Mouse (Mus musculus) 3134 (cell line): ENCODE data around the gene Rassf1.
A peak's percentile ranks its signal among the peaks of the same experiment; 100 is the strongest.

Source experiments
- DNase-seq: peaks from one replicate; pipeline ENCODE4 v3.0.0-alpha.2; 2011; ENCODE audit warnings: low spot score; ENCODE audit not compliant: insufficient read length; ENCODE audit errors: extremely low read depth

Rassf1 gene

DNA sequence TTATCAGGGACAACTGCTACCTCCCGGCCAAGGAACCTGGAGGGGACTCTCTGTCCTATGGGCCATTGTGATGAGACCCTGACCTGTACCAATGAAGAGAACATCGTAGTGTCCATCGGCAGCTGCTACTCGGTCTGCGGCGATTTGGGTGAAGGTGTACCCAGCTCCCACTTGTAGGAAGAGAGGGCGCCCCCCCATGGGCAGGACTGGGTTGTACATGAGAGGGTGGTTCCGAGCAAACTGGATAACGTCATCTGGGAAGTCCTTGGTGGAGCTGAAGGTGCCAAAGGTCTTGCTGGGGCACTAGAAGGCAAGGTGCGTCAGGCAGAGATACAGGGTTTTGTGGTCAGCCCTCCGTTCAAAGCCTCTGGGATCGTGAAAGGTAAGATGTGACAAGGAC is 49.4 kb downstream of the Rassf1 start:
- no peak for DNase-seq

DNA sequence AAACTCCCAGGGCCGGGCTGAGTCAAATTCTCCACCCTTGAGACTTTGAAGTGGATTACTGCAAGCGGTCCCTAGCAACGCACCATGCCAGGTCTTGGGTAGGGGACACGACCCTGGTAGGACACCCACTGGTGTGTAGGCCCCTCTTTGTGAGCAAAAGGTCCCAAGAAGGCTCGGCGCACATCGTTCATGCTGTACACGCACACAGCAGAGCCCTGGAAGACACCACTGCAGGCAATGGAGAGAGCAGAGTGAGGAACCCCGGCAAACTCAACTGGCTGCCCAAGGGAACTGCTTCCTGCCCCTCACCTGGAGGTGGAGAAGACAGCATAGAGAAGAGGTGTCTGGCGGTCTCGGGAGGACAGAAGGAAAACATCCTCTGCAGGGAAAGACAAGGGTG is 49.9 kb downstream of the Rassf1 start:
- DNase-seq = no peak

DNA sequence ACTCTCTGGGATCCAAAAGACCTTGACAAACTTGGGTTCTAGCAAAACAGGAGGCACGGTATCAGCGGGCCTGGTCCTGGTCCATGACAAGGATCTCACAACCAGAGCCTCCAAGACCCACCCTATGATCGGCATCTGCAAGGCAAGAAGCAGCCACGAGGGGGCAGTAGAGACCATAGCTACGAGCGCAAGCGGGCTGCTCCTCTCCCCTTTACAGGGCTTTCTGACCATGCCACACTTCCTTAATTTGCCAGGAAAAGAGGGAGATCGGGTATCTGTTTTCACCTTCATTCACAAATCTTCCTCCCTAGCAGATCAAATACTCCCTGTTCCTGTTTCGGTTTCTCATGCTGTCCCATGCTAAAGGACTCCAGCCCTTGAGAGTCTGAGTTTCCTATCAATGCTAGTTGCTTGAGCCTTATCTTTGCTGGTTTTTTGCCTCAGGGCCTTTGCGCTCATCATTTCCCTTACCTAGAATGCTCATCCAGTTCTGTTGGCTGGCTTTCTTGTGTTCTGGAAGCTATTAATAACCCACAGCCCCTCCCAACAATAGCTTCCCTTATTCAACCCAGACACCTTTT is 50.8 kb downstream of the Rassf1 start:
- peak; percentile 62 for DNase-seq

DNA sequence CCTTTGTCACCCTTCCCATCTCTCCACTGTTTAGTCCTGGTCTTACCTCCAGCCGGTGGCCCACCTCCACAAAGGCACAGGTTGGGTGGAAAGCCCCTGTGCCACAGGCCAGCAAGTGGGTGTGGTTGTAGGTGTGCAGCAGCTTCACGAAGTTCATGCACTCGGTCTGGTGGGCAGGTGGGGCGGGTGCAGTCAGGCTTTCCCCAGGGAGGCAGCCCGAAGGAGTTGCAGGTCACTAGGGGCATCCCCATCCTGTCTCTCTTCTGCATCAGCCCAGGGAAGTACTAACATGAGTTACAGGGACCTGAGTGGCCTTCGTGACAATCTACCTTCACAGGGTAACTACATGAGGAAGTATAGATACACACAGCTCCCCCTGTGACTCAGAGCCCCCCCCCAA is 51.9 kb downstream of the Rassf1 start:
- DNase-seq = no peak

DNA sequence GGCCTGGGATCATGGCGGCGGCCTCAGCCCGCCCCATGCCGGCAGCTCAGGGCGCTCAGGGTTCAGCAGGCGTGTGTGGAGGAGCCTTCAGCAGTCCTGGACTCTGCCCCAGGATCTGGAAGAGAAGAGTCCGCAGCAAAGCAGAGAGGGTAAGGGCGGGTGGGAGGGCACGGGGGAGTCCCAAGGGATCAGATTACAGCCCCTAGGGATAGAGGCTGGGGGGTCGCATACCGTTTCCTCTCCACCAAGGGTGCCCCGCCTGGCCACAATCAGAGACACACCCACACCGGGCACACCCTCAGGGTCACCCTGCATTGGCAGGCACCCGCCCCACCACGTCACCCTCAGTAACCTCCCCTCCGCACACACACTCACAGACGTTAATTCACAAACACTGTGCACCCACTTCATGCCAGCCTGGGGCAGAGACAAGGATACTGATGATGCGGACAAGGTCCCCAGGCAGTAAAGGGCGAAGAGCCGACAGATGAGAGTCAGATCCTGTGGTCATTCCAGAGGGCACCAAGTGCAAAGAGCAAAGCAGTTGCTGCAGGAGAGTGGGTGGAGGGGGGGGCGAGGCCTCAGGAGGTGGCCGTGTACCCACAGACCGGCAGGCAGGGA is 53.8 kb downstream of the Rassf1 start:
- DNase-seq = peak; percentile 73

DNA sequence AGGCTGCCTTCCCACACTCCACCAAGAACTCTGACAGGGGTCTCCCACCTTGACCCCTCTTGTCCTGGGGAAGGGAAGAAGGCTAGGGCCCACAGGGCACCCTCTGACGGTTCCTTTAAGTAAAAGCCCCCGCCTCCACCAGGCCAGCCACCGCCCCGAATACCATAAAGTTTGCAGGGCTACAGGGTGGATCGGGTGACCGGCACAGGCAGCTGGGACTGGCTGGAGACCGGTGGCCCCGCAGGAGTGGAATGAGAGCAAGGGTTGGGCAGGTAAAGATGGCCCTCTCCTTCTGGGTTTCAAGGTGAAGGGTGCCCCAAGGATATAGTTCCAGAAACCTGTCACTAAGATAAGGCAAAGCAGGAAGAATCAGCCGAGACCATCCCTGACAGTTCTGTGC is 55.2 kb downstream of the Rassf1 start:
- no peak for DNase-seq

DNA sequence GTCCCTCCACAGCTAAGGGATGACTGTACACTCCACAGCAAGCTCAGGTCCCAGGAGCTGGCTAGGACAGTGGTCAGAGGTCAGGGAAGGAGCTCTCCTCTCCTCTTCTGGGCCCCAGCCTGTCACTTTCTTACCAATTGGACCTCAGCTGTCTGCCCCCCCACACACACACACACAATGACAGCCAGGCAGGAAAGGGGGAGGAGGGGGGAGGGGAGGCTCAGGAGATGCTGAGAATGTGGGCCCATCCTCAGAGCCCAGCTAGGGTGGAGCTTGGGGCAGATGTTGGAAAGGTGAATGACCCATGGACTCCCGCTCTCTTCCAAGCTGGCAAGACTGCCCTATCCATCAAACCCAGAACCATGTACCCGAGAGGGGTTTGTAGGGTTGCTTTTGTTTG is 55.7 kb downstream of the Rassf1 start:
- DNase-seq = no peak

DNA sequence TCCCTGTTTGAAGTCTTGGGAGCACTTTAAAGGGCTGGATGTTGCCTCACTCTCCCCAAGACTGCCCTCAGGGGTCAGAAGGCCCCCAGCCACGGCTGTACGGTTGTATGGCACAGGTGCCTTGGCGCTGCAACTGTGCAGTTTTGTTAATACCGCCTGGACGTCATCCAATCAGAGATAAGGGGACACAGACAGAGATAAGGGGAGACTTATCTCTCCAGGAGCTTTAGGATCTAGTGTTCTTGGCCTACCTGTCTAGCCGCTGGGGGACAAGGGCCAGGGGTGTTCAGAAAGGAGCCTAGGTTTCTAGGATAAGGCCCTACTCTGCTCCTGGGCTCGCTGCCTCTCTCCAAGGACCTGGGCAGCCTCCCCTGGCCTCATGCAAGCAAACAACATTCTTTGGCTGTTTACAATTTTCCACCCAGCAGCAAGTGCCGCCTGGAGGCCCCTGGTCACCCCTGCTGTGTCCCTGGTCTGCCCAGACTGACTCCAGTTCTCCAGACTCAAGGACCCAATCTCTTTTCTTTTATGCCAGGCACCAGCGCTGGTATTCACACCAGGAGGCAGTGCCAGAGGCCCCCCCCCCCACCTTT is 56.4 kb downstream of the Rassf1 start:
- DNase-seq = no peak

DNA sequence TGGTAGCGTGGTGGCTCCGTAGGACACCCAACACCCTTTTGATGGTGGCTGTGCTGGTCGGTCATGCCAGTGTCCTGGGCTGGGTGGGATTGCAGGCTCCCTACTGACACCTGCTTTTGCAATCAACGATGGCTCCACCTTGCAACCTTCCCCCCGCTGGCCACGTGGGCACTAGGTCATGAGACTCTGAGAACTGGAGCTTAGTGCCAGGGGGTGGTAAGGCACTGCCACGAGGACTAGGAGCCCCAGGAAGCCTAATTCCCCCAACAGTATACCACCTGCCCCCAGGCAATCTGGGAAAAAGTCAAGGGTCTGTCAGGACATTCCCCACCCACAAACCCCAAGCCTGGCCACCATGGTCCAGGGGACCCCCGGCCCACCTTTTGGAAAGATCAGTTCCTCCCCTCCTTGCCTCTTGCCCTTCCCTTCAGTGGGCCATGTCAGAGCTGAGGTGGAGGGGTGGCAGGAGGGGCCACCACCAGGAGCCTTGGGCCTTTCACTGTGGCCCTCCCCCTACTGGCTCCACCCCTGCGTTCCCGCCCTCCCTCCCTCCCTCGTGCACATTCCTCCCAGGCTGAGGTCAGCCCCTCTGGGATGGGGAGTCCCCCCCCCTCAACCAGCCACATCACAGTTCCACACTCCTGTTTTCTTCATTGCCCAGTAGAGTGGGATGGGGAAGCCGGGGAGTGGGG is 57.5 kb downstream of the Rassf1 start, which contains the start of gene Sema3b:
TSS of gene Sema3b (minus strand) at position 489 of the 692 bp plus-strand sequence.
- DNase-seq = peak; percentile 44

DNA sequence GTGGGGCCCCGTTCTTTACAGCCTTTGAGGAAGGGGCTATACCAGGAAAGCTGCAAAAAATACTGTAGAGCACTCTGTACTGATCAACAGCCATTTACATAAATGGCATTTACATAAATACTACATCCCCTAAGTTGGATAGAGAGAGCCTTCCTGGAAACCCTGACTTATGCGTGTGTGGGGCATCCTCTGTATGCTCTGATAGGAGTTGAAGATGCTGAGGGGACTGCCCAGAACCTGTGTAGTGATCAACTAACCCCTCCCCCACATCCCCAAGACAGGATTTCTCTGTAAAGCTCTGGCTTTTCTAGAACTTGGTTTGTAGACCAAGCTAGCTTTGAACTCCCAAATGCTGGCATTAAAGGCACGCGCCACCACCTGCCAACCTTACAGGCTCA is 58.1 kb downstream of the Rassf1 start:
- DNase-seq = no peak

DNA sequence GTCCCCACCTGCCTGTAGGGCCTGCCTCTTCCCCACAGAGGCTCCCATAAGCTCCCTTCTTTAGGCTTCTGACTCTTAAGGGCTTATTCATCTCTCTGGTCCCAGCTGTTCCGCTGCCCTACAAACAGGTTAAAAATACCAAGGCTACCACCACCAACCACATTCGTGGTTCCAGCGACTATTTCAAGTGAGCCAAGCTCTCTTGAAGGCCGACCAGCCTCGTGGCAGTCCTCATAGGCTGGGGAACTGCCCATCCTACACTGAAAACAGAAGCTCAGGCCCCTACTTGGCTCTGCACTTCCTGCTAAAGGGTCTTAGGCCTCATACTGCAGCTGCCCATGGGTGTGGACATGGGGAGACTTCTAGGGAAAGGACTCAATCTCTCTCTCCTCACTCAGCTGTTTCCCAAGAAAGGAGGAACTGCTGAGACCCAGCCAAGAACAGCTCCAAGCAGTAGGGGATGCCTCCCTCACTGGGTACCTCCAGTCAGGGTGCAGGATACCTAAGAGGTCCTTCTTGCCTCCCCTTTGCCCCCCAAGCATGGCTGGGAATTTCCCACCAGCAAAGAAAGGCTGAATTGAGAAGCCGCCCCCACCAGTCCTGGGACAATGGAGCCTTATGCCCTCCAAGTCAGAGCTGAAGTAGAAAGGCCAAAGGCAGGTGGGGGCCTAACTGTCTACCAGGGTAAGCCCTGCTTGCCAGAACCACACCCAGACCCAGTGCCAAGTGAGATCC is 60.3 kb downstream of the Rassf1 start:
- no peak for DNase-seq
